Mouse (Mus musculus) CD8-positive naive resting alpha-beta T cell, adult 2 months (primary cell): ENCODE measurements around the gene Klhl26.
"Not testable (repeated sequence)": the region's sequence is repeated elsewhere in the genome, so short reads cannot be mapped to it uniquely, and the experiment has no call there.

ENCODE experiments used
- DNase-seq, 2 experiments: peaks; one replicate each; pipeline ENCODE4 v3.0.0; 2022; ENCODE audit warnings: low read depth in 2 of 2, low spot score in 2 of 2

Klhl26 gene

GRCm38 (mm10) chr8:70476333-70477268 lies at the start of gene Klhl26:
Gene Klhl26 (minus strand): TSS chr8:70476968.
- DNase-seq = peak; percentile 83 to 92

- DNase-seq = peak; percentile 96 to 97
These were observed 46.0 kb upstream of the Klhl26 start for GRCm38 (mm10) chr8:70522592-70523403.

GRCm38 (mm10) chr8:70519606-70520005 lies 42.8 kb upstream of the Klhl26 start:
- no peak for DNase-seq

GRCm38 (mm10) chr8:70519043-70519442 lies 42.3 kb upstream of the Klhl26 start:
- no peak for DNase-seq

DNA sequence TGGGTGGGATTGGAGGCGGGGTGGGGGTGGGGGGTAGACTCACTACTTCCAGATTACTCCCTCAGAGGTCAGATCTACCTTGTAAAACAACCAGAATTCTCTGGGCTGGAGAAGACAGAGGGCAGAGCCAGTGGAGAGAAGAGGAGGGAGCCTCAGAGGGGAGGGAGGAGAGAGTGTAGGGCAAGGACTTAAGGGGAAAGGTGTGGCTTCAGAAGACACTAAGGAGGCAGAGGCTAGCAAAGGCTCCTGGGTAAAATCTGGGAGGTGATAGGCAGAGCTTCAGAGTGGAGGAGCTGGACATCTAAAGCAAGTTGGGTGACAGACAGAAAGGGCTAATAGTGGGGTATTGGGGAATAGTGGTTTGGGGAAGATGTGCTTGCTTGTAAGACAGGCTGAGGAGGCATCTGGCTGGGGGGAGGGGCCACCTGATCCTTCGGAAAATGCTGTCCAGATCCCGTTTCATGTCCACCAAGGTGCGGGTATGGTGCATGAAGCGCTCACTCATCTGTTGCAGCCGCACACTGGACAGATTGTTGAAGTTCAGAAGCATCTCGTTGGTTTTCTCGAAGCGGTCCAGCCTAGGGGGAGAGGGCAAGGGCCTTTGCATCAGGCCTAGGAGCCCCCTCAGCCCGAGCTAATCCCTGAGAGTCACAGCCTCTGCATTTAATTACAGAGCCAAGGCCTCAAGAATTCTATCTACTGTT lies 41.3 kb upstream of the Klhl26 start:
- no peak for DNase-seq

GRCm38 (mm10) chr8:70513441-70513840 lies 36.7 kb upstream of the Klhl26 start:
- no peak for DNase-seq

GRCm38 (mm10) chr8:70512253-70512903 lies 35.6 kb upstream of the Klhl26 start:
- no peak for DNase-seq

DNA sequence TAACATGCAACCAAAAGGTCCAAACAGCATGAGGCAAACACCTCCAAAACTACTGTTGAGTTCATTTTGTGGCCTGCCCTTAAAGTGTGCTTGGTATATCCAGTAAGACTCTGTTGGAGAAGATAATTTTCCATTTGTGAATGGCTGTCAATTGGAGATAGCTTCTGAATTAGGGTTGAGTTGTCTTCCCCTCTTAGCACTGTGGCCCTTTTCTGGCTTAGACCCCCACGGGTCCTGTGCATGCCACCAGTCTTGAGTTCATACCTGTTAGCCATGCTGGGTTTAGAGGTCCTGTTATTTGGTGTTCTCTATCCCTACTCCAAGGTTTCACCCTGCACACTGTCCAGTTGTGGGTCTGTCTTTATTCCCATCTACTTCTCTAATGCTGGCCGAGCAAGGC lies 35.0 kb upstream of the Klhl26 start:
- DNase-seq = no peak

DNA sequence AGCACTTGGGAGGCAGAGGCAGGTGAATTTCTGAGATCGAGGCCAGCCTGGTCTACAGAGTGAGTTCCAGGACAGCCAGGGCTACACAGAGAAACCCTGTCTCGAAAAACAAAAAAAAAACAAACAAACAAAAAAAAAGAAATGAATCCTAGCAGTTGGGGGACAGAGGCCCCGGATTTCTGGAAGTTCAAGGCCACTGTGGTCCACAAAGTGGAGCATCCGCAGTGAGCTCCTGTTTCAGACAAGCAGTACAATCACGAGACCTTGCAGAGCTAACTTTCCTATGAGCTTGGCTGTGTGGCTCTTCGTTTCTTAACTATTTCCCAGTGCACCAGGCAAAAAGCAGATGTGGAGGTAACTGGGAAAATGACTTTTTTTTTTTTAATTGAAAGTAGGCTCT lies 34.4 kb upstream of the Klhl26 start:
- not testable (repeated sequence) for DNase-seq

- peak; percentile 96 to 97 for DNase-seq
These were observed 33.6 kb upstream of the Klhl26 start, which contains the start of gene Uba52 for GRCm38 (mm10) chr8:70510228-70510915. Gene Uba52 (minus strand): TSS chr8:70510801.

DNA sequence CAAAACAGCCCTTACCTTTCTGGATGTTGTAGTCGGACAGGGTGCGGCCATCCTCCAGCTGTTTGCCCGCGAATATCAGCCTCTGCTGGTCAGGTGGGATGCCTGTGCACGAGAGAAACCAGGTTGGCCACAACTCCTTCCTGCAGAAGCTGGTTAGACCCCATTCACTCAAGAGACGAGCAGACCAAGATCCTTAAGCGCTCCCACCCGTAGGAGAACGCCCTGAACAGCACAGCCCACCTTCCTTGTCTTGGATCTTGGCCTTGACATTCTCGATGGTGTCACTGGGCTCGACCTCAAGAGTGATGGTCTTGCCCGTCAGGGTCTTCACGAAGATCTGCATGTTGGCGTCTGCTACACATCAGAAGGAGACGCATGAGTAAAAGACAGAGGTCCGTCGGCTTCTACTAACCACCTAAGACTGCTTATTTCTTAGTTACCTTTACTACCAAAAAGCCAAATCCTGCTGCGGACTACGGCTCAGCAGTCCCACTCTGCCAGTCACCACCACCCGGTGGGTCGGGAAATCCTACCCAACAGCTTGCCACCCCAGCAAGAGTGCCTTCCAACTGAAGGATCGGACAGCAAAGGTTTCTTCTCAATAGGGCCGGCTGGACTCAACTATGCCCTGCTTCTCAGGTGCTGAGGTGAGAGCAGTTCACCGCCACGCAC lies 32.6 kb upstream of the Klhl26 start:
- DNase-seq = no peak

GRCm38 (mm10) chr8:70507027-70507393 lies 30.2 kb upstream of the Klhl26 start:
- DNase-seq = no peak

- DNase-seq = peak; percentile 87 to 94
These were observed 29.7 kb upstream of the Klhl26 start, which contains the start of gene Rex1bd for GRCm38 (mm10) chr8:70506328-70507026. Gene Rex1bd (minus strand): TSS chr8:70506752.

DNA sequence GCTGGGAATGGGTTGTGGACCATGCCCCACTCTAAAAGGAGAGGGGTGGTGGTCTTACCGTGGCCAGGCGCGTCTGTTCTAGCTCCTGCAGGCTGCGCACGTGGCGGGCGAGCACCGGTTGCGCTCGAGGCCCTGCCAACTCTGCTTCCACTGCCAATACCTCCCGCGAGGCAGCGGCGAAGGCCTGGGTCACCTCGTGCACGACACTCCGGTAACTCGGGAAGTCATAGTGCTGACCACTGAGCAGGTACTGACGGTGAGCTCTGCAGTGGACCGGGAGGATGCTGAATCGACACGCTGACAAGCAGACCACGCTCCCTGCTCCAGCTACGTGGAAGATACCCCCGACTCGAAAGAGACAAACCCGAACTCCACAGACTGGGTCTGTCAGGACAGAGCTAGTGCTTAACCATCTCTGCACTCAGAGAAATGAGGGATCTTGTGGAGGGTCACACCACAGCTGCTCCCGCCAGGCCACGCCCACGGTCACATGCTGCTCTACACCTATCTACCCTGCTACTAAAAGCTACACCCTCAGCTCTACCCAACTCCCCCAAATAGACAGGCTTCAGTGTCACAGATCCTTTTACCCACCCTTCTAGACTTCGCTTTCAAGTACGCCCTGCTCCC lies 29.0 kb upstream of the Klhl26 start:
- DNase-seq = no peak

DNA sequence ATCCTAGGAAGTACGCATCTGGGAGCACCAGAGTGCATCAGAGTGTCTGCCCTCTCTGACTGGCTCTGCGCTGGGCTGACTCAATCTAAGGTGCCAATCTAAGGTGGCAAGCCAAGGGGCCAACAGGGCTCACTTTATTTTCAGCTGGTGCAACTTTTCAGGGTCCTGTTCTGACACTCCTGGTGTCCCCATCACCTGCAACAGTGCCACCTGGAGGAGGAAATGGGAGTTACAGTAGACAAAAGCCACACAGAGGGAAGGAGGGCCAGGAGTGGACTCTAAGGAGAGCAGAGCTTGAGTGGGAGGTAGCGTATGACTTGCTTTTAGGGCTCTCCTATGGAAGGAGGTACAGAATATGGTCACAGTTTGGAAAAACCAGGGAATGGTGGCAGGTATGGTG lies 28.1 kb upstream of the Klhl26 start:
- peak; percentile 81 to 87 for DNase-seq

DNA sequence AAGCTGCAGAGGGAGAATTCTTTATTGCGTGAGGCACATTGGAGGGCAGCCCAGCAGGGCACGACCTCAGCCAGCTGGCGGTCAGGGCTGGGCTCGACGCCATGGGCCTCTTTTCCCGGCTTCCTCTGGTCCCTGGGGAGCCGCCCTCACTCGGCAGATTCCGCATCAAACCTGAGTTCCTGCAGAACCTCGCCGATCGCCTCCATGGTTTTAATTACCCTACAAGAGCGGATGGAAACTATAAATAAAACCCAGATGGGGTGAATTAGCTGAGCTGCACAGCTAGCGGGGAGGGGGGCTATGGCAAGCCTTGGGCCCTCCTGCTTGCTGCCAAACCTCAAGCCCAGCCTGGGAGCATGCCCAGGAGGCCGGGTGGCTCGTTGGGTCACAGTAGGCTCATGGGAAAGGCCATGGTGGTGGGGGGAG lies 27.5 kb upstream of the Klhl26 start:
- no peak for DNase-seq

GRCm38 (mm10) chr8:70503062-70503750 lies 26.4 kb upstream of the Klhl26 start:
- peak; percentile 45 to 49 for DNase-seq

- DNase-seq = no peak
These were observed 25.8 kb upstream of the Klhl26 start for GRCm38 (mm10) chr8:70502540-70502939.
